Mouse (Mus musculus): ENCODE results near the gene Ces3b.
A peak's percentile ranks its signal among the peaks of the same experiment; 100 is the strongest.
"Not testable (repeated sequence)": the region's sequence is repeated elsewhere in the genome, so short reads cannot be mapped to it uniquely, and the experiment has no call there.

Ces3b gene

DNA sequence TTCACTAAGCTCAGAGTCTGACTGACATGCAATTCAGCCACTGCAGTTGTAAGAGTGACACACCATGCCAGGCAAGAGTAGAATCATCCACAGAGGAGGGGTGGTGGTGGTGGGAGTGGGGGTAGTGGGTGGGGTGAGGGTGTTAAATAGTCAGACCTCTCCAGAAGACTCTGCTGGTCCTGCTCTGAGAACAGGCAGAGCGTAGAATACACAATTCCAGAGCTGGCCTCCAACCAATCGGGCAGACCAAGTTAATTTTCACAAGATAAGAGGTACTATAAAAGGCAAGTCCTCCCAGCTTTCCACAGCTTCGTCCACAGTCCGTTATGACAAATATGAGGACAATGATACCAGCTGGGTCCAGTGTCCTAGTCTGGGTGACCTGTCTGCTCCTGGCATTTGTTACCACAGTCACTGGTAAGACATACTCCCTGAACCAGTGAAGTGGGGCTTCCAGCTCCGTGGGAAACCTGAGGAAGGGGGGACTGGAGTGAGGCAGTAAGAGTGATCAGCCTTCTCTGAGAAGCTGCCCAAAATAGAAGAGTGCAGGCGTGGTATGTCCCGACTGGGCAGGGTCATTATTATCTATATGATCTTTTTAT lies at the start of gene Ces3b:
Ces3b (plus strand) TSS at position 305 of the 602 bp plus-strand sequence.
- DNase-seq: no peak

DNA sequence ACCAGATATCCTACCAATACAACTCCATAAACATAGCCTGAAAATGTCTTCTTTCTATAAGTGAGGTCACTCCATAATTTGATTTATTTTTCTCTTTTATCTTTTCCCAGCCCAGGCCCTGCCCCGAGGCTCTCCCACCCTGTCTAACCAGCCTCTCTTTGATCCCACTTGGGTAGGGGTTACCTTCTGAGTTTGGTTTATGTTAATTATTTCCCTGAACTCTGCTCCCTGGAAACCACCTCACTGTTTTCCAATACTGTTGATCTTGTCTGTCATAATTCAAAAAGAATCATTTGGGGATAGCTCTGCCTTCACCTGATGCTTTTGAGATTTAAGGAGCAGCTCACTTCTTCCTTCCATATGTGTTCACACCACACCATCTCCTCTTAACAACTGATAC lies 40.0 kb upstream of the Ces3b start:
- DNase-seq: no peak

DNA sequence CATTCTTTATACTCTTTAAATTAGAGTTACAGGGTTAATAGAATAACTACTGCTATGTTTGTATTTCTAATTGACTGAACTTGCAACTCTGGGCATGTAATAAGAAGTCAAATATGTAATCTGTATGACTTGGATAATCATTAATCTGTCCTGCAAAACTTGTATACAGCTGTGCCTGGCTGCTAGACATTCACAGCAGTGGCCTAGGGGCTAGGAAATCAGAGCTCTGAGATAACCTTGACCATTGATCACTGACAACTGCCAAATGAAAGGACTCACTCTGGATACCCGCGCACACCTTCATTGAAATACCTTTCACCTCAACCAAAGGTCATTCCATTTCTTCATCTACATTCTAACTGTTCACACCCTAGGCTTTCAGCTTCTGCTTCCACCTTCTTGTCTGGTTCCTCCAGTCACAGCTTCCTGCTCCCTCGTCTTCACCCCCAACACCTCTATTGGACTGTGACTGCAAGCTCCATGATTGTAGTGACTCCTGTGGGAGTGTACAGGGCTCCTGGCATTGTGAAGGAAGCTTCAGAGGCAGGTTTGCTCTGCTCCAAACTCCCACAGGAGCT lies 37.6 kb upstream of the Ces3b start:
- no peak for DNase-seq

DNA sequence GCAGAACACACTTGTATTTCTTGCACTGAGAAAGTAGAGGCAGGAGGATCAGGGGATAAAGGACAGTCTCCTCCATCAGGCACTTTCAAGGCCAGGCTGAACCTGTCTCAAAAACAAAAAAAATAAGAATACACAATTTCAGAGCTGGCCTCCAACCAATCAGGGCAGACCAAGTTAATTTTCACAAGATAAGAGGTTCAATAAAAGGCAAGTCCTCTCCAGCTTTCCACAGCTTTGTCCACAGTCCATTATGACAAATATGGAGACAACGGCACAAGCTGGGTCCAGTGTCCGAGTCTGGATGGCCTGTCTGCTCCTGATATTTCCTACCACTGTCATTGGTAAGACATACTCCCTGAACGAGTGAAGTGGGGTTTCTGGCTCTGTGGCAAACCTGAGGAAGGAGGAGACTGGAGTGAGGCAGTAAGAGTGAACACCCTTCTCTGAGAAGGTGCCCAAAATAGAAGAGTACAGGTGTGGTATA lies 35.1 kb upstream of the Ces3b start, which contains the start of gene Ces3a:
Ces3a (plus strand) TSS at position 231 of the 484 bp plus-strand sequence.
- DNase-seq: no peak

DNA sequence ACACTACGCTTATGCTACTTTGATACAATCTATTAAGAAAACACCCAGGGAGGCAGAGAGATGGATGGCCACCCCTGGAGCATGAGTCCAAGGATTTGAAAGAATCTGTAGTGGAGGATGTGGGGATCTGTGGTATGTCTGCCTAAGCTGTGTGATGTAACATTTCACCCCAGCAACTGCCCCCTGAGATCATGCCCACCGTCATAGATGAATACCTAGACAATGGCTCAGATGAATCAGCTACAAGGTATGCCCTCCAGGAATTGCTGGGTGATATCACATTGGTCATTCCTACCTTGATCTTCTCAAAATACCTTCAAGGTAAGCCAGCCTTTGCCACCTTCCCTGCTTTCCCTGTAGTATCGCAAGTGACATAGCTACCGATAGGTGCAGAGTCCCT lies 27.3 kb upstream of the Ces3b start:
- DNase-seq: no peak

DNA sequence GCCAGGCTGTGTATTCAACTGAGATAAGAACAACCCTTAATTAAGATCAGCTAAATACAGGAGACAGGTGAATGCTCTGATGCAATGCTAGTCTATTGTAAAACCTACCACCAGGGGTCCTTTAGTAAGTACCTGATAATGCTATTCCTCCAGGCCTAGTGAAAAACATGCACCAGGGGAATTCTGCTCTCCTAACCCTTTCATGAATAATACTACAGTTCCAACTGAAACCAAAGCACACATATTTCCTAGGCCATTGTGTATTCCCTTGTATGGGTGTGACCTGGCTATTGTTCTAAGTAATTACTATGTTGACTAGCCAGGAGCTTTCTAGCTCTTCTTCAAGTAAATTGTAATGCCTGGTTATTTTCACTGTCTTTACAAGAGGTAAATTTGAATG lies 23.5 kb upstream of the Ces3b start:
- no peak for DNase-seq

DNA sequence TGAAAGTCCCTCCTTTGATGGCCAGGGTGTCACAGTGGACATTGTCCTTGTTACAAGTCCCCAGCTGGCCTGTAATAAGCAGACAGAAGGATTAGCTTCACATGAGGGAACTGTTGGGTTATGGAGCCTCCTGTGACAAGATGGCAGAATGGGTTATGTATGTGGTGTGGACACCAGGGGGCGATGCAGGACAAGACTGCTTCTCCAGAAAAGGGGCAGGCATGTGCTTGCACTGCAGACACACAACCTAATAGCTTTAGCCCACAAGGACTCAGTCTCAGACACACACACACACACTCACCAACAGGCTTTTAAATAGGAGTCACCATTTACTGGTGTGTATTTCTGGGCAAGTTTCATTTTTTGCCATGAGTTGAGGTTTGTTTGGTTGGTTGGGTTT lies 16.8 kb upstream of the Ces3b start:
- DNase-seq: peak; percentile 51 to 73

DNA sequence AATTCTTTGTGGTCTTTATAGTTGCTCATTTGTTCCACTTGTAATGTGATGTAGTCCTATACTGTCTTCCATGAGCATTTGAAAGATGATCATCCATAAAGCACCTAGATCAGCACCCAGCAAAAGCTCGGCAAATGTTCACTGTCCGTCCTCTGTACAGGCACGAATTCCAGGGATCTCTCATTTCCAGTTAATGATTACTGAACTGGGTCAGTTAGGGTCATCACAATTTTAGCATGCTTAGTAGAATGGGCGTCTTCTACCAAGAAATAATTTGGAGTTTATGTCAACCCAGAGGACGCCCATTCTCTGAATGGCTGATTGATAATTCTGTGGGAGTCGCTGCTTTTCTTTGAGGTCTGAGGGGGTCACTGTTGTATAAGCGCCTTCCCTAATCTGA lies 15.6 kb upstream of the Ces3b start:
- DNase-seq: not testable (repeated sequence)

DNA sequence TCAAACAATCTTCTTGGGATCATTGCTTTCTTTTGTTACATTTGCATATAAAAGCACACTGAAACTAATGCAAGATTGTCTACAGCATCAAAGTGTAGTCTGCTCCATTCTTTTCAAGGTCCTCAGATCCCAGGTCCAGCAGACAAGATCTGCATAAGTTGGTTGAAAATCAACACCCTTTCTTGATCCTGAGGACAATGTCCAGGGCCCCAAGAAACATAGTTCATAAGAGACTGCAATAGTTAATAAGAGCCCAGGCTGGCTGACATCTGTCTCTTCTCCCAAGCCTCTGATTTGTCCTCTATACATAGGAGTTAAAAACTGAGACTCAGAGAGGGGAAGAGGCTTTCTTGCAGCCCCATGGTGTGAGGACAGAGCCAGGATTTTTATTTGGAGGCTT lies 14.6 kb upstream of the Ces3b start:
- DNase-seq: no peak

DNA sequence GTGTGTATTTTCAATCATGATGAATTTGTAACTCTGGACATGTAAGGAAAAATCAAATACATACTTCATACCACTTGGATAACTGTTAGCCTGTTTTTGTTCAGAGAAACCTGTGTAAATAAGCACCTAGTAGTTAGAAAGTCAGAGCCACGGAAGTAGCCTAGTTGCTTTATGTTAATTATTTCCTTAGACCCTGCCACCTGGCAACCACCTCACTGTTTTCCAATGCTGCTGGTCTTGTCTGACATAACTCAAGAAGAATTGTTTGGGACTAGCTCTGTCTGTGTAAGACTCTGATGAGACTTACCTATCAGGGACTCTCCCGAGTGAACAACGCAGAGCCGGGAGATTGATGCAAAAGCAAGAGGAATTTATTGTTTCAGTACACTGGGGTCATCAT lies 7.0 kb upstream of the Ces3b start:
- no peak for DNase-seq

DNA sequence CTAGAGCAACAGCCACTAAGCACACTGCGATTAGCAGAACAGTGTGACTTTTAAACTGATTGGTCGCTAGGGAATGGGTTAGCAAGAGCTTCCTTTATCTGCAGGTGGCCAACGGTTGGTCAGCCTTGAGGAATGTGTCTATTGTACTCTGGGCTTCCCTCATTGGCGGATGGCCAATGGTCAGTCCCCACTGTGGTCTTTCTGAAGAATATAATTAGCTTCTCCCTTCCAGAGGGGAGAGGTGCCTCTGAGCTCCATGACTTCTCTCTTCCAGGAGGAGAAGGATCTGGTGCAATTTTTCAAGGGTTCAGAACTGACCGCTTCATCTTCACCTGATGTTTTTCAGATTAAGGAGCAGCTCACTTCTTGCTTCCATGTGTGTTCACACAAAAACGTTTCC lies 6.5 kb upstream of the Ces3b start:
- DNase-seq: no peak

DNA sequence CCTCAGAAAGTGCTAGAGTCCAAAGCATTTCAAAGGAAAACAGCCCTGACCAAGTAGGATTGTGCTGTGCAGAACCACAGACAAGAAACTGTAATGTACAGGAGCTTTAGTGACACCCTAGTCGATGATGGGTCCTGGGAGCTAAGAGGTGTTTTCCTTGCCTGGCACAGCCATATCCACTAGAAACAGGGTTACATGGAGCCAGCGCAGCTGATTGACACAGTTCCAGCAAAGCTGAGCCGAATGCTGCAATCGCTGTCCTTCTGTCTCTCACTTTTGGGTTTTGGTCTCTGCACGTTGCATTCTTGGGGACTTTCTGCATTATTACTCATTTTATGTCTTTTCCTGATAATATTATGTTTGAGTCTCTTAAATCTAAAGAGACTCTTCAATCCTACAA lies 5.0 kb upstream of the Ces3b start:
- no peak for DNase-seq

DNA sequence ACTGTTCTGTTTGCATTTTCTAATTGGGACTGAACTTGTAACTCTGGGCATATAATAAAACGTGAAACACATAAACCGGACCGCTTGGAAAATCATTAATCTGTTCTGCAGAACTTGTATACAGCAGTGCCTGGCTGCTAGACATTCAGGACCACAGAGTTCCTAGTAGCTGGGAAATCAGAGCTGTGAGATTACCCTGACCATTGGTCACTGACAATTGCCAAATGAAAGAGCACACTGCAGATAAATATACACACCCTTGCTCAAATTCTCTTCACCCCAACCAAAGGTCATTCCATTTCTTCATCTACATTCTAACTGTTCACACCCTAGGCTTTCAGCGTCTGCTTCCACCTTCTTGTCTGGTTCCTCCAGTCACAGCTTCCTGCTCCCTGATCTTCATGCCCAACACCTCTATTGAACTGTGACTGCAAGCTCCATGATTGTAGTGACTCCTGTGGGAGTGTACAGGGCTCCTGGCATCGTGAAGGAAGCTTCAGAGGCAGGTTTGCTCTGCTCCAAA lies 2.7 kb upstream of the Ces3b start:
- no peak for DNase-seq

DNA sequence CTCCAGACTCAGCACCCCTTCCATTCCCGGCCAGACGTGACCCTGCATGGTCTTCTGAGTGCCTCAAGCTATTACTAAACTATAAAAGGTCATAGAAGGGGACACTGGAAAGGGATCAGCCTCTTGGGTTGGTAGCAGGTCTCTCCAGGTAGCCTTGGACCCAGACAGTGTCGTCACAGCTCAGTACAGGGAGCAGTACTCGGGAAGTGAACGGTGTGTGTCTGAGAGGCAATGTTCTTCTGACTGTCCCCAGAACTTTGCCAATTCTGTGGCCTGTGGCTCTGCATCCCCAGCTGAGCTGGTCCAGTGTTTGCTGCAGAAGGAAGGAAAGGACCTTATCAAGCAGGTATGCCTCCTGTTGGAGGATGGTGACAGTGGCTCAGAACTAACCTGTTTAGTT lies 4.6 kb downstream of the Ces3b start:
- not testable (repeated sequence) for DNase-seq

DNA sequence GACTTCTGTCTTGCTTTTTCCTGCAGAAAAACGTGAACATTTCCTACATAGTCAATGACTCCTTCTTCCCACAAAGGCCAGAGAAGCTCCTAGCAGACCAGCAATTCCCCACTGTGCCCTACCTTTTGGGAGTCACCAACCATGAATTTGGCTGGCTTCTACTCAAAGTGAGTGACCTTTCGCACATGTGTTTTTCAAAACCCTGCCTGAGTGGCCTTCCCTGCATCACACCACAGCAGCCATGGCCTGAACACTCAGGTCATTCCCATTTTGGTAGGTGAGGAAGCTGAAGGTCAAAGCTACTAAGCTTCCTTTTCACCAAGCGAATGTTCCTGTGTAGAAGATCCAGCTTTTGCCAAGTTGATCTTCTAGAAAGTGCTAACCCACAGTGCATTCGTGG lies 5.0 kb downstream of the Ces3b start:
- no peak for DNase-seq

DNA sequence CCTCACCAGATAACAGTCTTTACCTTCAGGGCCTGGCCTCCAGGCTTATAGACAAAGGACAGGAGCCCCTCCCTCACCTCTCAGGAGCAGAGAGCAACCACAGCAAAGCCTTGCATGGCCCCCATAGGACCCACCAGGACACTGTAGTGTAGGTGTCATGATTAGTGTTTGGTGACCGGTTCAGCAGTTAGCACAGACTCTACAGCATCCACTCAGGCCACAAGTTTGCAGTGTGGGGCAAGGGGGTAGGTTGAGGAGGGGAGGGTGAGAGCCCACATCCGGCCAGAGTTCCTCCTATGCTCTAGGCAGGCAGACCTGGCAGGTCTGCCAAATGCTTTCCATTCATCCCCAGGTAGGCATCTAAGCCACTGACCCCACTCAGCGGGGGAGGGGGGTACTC lies 10.4 kb downstream of the Ces3b start:
- DNase-seq: no peak

DNA sequence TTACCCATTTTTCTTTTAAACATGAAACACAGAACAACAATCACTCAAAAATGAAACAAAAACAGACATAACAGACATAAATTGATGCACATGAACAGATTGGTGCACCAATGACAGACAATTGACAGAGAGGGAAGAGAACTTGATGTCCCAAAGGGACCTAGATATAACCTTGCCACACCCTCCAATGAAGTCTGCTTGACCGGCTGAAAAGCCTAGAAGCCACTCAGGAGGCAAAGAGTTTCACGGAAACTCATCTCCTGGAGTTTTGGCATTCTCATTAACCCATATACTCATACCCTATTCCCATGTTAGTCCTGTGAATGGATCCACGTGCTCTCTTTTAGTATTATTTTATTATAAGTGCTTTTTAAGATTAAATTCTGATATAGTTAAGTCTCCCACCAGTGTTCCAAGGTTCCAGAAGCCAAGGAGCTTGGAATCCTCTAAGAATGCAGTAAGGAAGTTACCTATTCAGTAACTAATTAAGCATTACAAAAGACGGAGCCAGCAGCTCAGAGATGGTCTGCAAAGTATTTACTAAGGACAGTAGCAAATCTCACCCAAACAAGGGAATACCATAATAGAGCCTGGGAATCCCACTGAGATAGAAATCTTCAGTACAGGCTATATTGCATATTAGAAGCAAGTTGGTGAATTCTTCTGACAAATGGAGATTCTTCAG lies 18.7 kb downstream of the Ces3b start:
- DNase-seq: not testable (repeated sequence)

DNA sequence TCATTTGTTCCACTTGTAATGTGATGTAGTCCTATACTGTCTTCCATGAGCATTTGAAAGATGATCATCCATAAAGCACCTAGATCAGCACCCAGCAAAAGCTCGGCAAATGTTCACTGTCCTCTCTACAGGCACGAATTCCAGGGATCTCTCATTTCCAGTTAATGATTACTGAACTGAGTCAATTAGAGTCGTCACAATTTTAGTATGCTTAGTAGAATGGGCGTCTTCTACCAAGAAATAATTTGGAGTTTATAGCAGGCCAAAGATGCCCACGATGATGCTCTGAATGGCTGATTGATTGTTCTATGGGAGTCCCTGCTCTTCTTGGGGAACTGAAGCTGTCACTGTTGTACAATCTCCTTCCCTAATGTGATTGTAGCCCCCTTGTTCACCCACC lies 20.1 kb downstream of the Ces3b start:
- not testable (repeated sequence) for DNase-seq

DNA sequence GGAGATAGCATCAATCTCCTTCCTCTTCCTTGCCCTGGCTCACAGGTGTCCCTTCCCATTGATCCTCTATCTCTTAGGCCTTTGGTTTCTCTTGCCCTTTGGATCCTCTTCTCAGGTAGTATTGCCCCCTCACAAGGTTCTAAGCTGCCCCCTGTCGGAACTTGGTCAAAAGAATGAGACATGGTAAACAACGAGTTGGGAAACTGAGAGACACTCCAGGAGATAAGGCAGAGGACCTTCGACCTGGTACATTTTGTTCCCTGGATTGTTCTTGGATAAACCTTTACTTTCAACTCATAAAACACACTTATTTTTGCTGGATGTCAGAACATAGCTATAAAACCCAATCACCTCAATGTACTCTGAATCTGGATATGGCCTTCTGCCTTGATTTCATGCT lies 20.7 kb downstream of the Ces3b start:
- no peak for DNase-seq

DNA sequence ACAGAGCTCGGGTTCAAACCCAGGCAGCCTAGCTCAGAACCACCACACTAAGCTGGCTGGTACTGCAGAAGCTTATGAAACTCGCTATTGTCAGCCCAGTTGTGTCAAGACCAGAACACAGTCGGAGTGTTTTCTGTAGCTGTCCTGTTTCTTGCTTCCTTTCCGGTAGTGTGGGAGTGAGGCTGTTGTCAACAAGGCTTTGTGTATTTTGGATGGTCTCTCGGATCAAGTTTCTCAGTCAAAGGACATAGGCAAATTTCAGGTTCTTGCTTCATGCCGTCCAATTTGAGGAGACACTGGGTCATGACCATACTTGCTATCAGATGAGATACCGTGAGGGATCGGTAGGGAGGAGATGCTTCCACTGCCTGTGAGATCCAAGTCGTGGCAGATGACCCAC lies 46.3 kb downstream of the Ces3b start:
- DNase-seq: no peak

DNA sequence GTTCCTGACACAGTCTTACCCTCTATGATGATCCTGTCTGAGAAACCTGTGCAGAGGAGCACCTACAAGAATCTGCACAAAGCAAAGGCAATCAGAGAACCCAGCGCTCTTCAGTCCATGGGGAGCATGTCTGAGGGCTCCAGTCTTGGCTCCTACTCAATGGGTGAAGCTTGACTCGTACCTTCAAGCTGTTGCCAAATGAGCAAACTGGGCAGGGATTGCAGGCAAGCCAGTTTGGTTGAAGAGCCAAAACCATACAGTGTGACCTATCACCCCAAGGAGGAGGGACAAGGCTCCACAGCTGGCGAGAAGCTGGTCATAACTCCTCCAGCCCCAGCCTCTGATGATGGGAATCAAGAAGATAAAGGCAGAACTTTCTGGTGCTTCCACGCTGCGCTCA lies 48.0 kb downstream of the Ces3b start, which contains the start of gene Ces4a:
Ces4a (plus strand) TSS at position 292 of the 400 bp plus-strand sequence.
- no peak for DNase-seq

DNA sequence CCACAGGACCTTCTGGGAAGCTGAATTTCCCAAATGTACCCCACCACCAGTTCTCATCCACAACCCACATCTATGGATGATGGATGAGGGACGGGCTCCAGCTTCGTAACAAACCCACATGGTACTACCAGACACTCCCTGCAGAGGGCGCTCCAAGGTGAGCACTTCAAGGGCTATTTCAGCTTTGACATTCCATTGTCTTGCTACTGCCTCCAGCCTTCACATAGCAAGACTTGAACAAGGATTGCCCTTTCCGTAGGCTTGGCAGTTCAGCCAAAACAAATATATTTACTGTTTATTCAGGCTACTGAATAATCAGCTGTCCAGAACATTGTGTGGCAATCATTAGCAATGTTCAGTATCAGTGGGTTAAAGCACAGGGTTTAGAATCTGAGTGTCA lies 54.9 kb downstream of the Ces3b start:
- DNase-seq: peak; percentile 73 to 81

DNA sequence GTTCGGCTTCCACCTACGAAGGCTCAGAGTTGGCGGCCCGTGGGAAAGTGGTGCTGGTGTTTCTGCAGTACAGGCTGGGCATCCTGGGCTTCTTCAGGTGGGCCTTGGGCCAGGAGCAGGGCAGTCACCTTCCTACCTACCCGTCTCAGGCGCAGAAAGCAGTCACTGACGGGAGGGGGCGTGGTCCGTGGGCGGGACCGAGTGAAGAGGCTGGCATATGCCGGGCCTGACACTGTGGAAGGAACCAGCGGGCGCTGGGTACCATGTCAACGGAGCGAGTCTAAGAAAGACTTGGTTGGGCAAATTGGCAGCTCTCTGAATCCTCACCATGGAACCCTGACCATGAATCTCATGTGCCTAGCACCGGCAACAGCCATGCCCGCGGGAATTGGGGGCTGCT lies 58.8 kb downstream of the Ces3b start:
- no peak for DNase-seq
